Mouse (Mus musculus) c-Kit-positive CD71-positive TER-119-positive erythroid progenitor cells, embryonic 14.5 days (primary cell): Measurements from ENCODE around the gene Reep1.

ENCODE experiments used
- DNase-seq: peaks from one replicate; pipeline ENCODE4 v3.0.0-alpha.2; 2013; ENCODE audit warnings: low spot score

Reep1 gene

DNA sequence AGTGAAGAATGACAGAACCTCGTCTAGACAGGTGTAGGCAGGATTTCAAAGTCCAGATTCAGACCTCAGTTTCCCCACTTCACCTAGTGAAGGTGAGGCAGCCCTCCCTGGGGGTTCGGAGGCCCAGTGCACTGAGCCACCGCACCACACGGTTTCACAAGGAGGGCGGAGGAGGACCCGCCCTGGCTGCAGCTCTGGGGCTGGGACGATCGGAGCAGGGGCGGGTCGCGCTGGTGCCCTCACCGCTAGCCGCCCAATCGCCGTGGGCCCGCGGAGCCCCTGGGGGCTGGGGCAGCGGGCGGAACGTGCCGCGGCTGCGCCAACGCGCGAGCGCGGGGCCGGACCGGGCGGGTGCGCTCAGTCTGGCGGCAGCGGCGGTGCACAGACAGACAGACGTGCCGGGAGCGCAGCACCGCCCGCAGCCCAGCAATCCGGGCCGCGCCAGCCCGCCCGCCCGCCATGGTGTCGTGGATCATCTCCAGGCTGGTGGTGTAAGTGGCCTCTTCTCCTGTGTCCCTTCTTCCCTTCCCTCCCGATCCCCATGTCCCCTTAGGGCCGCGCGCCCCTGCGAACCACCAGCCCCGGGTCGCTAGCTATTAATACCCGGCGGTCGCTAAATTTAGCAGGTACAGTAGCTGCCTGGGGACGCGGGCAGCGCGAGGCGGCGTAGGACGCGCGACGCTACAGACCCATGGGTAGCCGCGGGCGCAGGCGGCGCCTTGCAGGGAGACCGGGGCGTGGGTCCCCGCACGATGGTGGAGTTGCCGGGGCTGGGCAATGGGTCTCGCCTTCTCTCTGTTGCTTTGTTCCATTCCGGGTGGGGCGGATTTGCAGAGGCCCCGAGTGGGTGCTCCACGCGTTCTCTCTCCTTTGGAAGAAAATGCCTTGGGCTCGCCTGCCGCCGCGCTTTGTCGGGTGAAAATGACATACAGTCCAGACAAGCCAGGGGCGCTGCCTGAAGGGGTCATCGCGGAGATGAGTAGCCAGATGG is at the start of gene Reep1:
Gene Reep1, plus strand, starts transcription at position 51 of the 991 bp plus-strand sequence.
- DNase-seq: peak; percentile 12

DNA sequence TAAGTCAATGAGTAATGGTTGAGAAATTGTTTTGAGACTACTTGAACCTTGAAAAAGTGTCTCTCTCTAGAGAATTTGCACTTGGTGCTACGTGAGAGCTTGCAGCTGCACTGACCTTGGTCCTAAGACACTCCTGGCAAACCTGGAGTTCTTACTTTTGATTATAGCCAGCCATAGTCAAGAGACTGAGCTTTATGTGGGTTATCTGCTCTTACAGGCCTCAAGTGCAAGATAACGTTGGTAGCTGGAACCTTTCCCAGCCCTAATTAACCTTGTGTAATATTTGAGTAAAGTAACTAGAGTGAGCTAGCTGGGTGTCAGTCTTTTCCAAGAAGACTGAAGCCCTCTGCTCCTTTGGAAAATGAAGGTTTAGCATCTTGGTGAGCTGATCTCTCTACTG is 49.1 kb upstream of the Reep1 start:
- DNase-seq: peak; percentile 55

DNA sequence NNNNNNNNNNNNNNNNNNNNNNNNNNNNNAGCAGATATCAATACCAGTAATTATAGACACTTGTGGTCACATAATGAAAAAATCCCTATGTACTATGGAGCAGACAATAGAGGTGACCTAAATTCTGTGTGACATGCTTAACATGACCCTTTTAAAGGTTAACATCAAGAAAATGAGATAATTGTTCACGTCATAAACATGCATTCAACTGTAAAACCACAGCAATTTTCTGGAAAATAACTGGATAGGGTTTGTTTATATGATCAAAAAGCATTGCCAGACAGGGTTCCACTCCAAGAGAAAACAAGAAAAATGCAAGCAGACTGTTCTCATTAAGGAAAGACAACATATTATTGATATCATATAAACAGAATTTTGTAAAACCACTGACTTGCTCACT is 42.9 kb upstream of the Reep1 start:
- no peak for DNase-seq

DNA sequence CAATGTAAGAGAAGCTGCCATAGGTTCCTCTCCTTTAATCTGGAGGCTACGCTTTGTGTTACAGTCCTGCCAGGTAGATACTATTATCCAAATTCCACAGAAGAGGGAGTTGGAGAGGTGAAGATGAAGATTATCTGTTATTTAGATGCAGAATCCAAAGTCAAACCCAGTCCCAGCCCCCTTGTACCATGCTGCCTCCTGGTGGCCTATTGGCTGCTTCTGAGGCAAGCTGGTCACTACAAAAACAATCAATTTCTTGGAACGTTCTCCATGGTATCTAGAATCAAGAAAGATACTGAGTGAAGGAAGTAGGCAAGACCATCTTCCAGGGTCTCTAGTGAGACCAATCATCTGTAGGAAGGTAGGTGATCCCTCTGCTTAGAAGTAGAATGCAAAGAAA is 34.2 kb upstream of the Reep1 start:
- peak; percentile 51 for DNase-seq

DNA sequence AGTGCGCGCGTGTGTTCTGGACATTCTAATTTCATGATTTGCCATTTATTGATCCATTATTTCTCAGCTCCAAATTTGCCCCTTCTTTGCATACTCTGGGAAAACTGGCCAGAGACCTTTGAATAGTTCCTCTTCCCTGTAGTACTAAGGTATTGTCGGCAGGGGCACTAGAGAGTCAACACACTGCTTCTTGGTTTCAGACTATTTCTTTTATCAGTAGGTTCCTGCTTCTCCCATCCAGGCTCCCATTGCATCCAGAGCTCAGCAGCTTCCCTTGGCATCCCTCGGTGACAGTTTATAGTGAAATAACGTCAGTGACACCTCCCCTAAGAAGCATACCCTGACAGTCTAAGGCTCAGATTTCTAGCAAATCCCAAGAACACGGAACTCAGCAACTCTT is 28.5 kb upstream of the Reep1 start:
- DNase-seq: no peak

DNA sequence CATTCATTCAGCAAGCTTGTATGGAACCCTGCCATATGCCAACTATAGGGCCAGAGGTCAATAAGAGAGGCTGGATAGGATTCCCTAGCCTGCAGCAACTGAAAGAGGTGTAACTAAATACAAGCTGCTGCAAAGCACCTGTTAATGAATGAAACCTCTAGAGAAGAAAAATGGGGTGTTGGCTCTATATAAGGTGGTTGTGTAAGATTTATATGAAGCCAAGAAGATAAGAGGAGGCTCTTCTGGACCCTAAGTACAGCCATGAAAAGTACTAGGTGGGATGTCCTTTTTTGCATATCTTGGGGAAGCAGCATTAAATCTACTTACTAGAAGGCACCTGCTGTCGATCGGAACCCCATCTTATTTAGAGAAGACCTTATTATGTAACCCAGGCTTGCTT is 12.2 kb upstream of the Reep1 start:
- no peak for DNase-seq

DNA sequence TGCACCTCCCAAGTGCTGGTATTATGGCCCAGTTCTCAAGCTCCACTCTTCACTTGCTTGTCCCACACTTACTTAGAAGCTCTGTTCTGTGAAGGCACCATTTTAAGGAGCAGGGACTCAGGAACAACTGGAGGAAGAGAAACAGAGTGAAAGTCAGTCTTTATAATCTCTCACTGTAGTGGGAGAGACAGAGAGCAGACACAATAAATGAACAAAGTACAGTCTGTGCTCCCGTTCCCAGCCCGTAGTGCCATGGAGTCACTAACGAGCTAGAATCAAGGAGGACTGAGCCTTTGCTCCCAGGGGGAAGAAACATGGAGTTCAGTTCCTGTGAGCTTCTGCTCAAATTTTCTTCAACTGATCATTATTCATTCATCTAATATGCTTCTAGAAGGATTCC is 11.8 kb upstream of the Reep1 start:
- DNase-seq: no peak

DNA sequence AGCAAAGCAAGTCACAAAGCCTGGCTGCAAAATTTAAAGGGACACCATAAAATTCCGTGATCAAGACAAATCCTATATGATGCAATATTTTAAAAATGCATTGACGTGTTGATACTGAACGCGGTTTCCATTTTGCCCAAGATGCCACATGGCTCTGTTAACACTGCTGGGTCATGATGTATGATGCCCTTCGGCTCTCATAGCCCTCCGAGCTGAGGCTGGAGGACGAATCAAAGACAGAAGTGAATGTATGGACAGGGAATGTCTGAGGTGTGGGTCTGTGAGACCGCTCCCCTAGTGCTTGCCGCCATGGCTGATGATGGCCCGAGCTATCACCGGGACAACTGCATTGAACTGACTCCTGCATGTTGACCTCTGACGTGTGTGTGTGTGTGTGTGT is 490 bp upstream of the Reep1 start:
- DNase-seq: no peak

DNA sequence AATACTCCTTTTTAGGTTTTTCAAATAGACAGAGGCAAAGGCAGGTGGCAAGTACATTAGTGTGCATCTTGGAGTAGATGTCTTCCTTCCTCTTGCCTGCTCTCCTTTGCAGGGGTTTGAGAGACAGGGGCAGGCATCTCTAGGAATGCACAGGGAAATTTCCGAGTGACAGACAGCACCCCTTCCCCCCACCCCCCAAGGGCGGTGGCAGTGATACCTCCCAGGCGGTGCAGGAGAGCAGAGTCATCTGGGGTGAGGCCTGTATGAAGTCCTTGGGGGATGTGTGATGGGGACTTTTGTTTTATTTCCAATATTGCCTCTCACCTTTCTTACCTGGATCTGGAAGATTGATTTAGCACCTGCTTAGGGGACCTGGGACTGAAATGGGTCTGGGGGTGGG is 1.2 kb downstream of the Reep1 start:
- DNase-seq: no peak

DNA sequence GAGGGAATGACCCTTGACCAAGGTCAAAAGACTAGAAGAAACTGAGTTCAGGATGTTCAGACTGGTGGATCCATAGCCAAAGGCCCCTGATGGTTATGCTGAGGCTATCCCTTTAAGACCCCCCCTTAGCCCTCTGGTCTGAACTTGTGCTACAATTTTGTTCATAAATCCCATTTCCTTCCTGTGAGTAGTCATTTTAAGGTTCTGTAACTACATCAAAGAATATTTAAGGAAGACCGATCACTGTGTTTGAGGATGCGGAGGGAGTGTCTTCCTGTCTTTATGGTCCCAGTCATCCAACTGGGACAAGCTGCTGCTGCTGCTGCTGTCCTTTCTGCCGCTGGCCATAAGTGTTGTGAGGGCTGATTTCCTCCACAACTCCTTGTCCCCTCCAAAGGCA is 3.0 kb downstream of the Reep1 start:
- no peak for DNase-seq

DNA sequence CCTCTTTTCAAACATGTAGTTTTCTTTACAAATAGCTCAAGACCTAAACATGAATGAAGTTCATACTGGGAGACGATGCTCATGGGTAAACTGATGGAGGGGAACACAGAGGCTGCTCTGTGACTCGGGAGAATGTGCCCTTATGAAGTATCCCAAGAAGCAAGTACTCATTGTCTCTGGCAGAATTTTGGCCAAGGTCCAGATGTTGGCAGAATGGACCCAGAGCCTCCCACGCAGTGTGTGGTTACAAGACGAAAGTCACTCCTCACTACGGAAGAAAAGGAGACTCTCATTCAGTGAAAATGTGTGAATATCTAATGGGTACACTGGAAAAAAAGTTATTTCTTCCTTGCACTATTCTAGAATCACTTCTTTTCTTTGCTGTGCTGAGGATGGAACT is 3.8 kb downstream of the Reep1 start:
- DNase-seq: no peak

DNA sequence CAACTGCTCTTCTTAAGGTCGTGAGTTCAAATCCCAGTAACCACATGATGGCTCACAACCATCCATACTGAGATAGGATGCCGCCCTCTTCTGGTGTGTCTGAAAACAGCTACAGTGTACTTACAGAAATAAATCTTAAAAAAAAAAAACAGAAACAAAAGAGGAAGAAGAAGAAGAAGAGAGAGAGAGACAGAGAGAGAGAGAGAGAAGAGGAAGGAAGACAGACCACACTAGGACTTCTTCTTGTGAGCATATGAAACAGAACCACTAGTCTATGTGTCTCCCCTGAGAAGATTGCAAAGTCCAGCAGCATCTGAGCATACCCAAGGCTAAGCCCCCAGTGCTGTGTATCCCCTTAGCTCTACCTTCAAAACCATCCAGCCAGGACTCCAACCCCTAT is 6.2 kb downstream of the Reep1 start:
- DNase-seq: no peak

DNA sequence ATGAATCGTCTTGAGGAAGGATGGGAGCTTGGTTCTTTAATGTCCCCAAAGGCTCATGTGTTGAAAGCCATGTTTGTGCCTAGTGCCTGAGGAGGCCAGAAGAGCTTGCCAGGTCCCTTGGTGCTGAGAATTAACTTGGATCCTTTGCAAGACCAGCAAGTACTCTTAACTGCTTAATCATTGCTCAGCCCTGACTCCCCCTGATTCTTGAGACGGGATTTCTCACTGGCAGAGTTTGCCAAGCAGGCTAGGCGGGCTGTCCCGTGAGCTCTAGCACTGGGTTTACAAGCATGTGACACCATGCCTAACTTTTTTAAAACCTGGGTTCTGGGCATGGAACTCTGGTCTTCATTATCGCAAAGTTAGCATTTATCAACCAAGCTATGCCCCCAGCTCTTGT is 7.6 kb downstream of the Reep1 start:
- no peak for DNase-seq

DNA sequence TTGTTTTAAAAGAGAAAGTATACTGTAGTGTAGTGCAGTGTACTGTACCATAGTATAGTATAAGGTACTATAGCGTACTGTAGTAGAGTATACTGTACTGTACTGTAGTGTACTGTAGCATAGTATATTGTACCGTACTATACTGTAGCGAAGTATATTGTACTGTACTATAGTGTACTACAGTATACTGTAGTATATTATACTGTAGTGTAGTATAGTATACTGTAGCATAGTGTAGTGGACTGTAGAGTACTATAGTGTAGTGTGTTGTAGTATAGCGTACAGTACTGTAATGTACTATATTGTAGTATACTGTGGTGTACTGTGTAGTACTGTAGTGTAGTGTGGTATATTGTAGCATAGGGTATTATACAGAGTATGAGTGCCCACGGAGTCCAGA is 9.1 kb downstream of the Reep1 start:
- no peak for DNase-seq

DNA sequence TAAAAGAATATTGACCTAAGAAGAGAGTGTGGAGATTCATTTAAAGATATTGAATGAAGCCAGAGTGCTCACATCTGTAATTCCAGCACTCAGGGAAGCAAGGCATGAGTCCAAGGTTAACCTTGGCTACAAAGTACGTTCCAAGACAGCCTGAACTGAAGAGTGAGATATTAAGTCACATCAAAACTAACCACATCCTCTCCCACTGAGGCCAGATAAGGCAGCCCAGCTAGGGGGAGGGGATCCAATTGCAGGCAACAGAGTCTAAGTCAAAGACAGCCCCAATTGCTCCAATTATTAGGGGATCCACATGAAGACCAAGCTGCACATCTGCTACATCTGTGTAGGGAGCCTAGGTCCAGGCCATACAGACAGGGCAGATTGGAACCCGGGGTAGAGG is 11.0 kb downstream of the Reep1 start:
- no peak for DNase-seq

DNA sequence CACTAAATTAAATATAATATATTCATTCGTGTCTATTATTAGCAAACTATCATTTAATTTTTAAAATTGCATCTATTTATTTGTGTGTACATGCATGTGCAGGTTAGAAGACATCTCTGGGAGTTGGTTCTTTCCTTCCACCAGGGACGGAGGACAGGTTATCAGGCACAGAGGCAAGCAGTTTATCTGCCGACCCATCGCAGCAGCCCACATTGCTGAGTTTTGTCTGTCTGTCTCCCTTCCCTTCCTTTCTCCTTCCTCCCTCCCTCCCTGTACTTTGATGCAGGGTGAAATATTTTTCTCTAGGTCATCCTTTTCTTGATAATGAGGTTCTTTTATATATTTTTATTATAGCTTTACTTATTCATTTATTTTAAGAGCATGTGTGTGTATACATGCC is 11.9 kb downstream of the Reep1 start:
- DNase-seq: no peak

DNA sequence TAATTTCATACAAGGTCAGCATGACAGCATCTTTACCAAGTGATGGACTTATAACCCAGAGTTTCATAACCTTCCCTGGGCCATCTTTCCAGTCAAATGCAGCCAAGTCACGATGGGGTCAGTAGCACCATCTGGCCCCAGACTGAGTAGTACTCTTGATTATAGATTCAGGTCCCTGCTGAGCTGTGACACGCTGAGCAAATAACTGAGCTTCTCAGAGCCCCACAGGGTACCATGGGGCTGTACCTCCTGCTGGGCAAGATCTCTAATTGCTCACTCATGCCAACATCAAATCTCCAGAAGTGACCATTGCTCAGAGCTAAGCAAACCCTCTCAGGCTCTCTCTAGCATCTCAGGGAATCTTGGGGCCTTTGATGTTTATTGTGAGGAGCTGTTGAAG is 15.6 kb downstream of the Reep1 start:
- DNase-seq: no peak

DNA sequence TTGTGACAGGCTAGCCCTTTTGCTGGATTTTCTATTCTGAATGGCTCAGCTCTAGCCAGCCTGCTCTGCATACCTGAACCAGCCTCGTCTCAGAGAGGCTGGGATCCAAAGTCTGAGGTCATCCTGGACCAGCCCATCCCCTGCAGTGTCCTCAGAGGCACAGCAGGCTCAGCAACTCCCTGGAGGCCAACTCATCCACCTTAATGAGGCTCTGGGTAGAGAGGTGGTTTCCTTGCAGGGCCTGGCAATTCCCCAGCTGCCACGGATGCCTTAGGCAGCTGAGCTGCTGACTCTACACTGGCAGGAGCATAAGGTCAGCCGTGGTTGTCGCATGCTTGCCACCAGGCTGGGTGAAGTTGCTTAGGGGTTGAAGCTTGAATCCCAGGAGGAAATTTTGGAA is 16.2 kb downstream of the Reep1 start:
- no peak for DNase-seq

DNA sequence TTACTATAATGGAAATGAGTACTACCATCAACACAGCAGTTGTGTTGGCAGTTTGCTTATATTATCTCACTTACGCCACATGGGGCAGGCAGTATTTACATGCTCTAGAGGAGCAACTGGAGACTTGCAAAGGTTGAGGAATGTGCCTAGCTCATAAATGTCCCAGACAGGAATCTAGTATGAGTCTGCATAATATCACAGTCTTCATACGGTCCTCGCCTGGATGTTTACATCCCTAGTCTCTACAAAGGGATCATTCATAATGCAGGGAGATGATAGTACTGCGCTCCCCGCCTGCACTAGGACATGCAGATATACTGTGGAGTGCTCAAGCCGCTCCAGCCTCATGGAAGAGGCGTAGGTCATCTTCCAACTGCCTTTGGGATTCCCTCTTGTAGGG is 19.3 kb downstream of the Reep1 start:
- no peak for DNase-seq

DNA sequence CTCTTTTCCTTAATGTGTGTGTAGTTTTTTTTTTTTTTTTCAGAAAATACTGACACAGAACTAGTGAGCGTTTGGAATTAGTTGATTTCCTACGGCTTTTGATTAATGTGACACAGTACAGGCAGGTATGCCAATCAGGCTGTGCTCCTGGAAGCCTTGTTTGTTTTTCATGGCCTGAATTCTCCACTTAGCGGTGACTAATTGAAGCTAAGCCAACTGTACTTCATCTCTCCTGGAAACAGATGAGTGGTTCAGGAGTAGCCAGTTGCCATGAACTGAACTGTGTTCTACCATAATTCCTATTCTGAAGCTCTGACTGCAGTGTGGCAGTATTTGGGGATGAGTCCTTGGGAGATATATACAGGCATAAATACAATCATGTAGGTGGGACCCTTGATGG is 20.9 kb downstream of the Reep1 start:
- DNase-seq: no peak

DNA sequence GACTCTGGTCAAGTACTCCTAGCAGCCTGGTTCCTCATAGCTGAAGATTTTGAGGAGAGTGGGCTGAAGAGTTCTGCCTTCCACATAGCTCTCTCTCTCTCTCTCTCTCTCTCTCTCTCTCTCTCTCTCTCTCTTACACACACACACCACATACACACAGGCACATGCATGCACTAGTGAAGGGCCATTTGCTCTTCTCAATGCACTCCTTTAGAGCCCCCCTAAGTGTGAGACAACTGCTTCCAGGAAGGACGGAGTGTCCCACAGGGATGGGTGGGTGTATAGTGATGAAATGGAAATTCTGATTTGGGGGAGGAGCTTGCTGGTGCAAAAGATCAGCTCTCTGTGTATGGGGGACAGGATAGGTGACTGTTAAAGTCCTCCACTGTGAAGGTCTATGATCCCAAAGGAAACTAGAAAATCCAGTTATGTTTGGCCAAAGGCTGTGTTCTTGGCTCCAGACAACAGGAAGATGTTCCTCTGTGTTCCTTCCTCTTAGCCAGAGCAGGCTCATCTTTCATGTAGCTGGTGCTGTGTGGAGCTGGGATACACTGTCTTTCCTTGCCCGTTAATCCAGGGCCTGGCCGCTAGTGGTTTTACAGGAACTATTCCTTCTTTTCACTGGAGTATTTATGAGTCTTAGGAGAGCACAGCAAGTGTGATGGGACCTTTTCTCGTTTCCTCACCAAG is 27.7 kb downstream of the Reep1 start:
- no peak for DNase-seq

DNA sequence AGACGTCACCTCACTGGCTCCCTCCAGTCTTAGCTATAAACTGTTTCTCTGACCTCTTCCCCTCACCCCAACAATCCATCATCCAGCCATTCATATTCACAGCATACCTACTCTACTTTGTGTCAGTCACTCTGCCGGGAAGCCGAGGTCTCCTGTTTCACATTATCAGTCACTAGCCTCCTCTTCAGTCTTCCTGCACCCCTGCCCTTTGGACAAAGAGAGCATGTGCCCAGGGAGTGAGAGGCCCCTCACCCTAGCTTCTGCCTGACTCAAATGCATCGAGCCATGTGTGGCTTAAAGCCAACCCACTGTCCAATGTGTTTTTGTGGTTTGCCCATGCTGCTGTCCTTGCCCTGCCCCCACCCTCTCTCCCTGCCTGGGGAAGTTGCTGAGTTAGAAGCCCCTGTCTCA is 28.2 kb downstream of the Reep1 start:
- DNase-seq: no peak

DNA sequence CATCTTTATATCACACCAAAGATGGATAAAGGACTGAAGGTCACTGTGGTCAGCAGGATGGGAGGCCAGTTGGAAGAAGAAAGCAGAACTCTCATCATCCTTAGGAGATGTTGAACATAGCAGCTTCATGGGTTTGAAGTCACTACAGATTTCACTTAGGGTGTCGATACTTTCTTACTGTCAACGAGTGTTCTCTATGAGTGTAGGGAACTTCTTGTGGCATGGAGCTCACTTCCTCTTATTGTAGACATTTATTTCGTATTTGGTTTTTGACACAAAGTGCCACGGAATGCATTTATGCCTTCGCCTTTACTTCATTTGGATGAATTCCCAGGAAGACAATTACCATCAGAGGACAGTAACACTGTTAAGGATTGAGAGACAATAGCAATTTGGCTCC is 28.7 kb downstream of the Reep1 start:
- DNase-seq: no peak

DNA sequence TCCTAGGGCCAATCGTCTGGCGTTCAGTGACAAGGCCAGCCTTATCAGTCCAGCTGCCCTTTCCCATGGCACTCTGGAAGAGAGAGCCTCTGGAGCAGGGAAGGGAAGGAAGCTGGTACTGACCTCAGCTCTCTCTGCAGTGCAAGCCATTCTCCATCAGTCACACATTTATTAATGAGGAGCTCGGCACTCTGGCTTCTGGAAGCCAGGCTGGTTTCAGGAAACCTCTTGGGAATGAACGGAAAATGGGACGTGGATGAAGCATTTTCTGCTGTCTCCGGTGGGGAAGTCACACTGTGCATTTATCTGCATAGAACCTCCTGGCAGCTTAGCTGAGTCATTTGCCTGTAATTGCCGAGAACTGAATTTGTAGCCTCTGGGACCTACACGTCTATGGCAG is 29.8 kb downstream of the Reep1 start:
- DNase-seq: no peak
